8 mouse cellular contexts compared by ENCODE assay signal in the genomic region with DNA sequence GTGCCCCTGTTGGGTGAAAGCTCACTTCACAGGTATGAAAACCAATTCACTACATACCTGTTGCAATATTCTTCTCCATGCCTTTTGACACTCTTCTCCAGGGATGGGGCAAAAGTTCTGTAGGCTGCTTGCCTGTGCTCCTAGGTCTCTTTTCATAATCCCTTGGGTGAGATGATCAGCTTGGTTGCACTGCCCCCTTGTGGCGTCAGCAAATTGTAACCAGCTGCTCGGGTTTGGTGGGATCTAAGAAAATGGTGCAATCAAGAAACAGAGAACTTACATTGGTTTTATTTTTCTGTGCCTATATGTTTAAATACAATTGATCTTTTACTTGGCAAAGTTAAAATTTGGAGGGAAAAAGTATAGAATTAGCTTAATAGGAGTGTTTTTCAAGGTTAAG.
DNase-seq lines count a peak whose midpoint lies in the region; ATAC-seq and TF ChIP-seq lines count a peak whose summit lies in the region.

No protein-coding gene starts in this region.

- peak; percentile 69 for DNase-seq in gastrocnemius, postnatal 10 days
- no peak for DNase-seq in gastrocnemius, postnatal 25 days
- DNase-seq in Patski (ENCODE audit: low read depth, low spot score), result no peak
- peak; percentile 89 to 91 for DNase-seq in cerebellum, postnatal 14 days
- peak; percentile 73 for DNase-seq in layer of hippocampus, adult 9-10 months (ENCODE audit: low spot score)
- peak; percentile 66 for DNase-seq in lung, postnatal 36 days
- DNase-seq in telencephalon, adult 2 months (ENCODE audit: low read depth, low spot score), result peak; percentile 59

- POLR2A ChIA-PET in Patski (lab: Charles Lee), result interaction anchor here (1.1 kb wide), 1 partner anchor 194 kb away, joined by 3 read pairs; no protein-coding TSS in a partner anchor

- ATAC-seq in Patski, result peak; percentile 29
- peak; percentile 66 for ATAC-seq in granulocyte monocyte progenitor cell, adult 5-6 weeks (replicated peaks; ENCODE audit: poor library complexity, severe bottlenecking)

- CTCF ChIA-PET in Patski (lab: Charles Lee), result interaction anchor here (0.7 to 2.7 kb wide), 8 partner anchors 9 to 197 kb away, joined by 3 to 16 read pairs (median 4); no protein-coding TSS in a partner anchor

- H3K27me3 ChIP-seq in Patski, result no peaks in the 10 kb centered on the region

- in situ Hi-C loops in Patski (cut with MboI; ENCODE audit: low pct_unique_long_range_greater_than_20kb), result loop anchor here (5.0 to 10.0 kb wide), 3 partner anchors 151 to 428 kb away; no protein-coding TSS in a partner anchor

- TF ChIP-seq CTCF in Patski (IDR thresholded peaks at IDR 0.05), result peak; percentile 91

Comparison
In these comparisons a context has a peak if more than half of its experiments do, and no peak if none do; other contexts are left out.
1. DNase-seq: peak in gastrocnemius, postnatal 10 days (single experiment), cerebellum, postnatal 14 days (2 of 2), layer of hippocampus, adult 9-10 months (single experiment), lung, postnatal 36 days (single experiment) and telencephalon, adult 2 months (single experiment); none in gastrocnemius, postnatal 25 days (single experiment) and Patski (single experiment).